Mouse (Mus musculus) frontal cortex, adult (tissue): ENCODE measurements around the gene Srsf3.
"Not testable (repeated sequence)": the region's sequence is repeated elsewhere in the genome, so short reads cannot be mapped to it uniquely, and the experiment has no call there.

Experiments used
- ATAC-seq: cut with Nextera tagmentation; 2 replicates; pipeline ENCODE4 v1.9.2; 2017; ENCODE audit warnings: mild to moderate bottlenecking, moderate library complexity, mixed read lengths; ENCODE audit not compliant: low TSS enrichment

Gene Srsf3

GRCm38 (mm10) chr17:29032274-29033069, at the start of gene Srsf3:
TSS of gene Srsf3 (plus strand) at chr17:29032628.
- peak; percentile 95 for ATAC-seq

DNA sequence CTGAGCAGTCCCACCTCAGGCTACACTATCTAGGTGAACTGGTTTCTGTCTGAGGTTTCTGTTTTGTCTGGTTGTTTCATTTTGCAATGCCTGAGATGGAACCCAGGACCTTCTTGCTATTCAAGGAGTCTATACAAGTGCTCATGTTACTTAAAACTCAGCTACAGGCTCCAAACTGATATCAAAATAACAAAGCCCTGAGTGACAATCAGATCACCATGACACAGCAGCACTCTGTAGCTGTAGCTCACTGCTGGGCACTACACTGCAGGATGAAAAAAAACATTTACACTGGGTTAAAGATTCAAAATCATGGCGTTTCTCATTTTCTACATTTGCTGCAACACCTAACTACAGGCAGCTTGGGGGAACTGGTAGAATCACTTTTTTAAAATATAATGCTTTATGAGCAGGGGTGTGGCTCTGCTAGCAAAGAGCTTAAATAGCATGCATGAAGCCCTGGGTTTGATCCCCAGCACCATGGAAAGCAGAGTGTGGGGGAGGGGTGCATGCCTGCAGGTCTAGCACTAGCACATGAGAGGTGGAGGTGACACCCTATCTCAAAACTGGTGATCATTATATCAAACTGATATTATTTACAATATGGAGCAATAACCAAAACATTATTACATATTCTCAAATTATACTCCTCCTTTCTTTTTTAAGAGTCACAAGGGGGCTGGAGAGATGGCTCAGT, 47.6 kb upstream of the Srsf3 start:
- no peak for ATAC-seq

GRCm38 (mm10) chr17:28986833-28987232, 45.6 kb upstream of the Srsf3 start:
- ATAC-seq = no peak

- ATAC-seq = no peak
Observed at GRCm38 (mm10) chr17:28987713-28988112, 44.7 kb upstream of the Srsf3 start.

DNA sequence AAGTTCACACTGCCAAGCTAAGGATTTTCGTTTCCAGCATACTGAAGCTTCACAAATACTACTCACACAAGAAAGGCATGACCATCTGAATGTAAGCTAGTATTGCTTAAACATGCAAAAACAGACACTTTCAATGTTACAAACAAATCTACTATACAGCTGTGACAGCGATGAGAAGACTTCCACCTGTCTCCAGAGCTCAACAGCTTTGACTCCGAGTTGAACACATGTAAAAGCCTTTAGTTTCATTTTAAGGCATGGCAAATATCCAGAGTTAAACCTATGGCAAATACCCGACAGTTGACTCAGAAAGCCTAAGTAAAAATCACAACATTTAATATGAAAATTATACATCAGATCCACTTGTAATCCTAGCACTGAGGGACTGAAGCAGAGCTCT, 44.1 kb upstream of the Srsf3 start:
- ATAC-seq = no peak

GRCm38 (mm10) chr17:28988996-28989395, 43.4 kb upstream of the Srsf3 start:
- ATAC-seq = no peak

GRCm38 (mm10) chr17:28990060-28990459, 42.4 kb upstream of the Srsf3 start:
- no peak for ATAC-seq

DNA sequence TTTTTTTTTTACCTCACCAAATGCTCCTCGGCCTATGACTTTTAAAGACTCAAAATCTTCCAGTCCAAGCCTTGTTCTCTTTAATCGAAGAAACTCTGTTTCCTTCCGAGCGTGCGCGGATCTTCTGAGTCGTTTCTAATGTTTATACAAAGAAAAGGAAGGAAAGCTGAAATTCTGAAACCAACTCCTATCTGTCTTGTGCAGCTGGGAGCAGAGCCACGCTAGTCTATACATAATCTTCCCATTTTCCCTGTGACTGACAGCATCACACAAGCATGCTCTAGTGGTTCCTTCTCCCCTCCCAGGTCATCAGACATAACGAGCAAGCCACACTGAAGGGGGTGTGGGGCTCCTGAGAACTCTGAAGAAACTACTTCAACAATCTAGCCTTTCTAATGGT, 41.1 kb upstream of the Srsf3 start:
- no peak for ATAC-seq

DNA sequence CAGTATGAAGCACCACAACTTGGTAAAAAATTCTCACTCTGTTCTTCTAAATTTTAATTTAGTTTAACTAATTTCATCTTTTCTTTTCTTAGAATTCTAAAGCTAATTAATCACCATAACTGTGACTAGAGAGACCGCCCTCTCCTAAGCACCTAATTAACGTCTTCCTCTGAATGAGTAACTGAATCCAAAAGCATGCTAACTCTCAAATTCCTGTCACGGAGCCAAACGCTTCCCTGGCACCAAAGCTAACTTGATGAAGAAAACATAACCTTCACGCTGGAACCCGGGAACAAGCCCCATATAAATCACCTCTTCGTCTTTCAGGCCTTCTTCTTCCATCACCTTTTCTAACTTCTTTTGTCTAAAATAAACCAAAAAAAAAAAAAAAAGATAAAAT, 40.3 kb upstream of the Srsf3 start:
- no peak for ATAC-seq

GRCm38 (mm10) chr17:28993004-28993403, 39.4 kb upstream of the Srsf3 start:
- not testable (repeated sequence) for ATAC-seq

- no peak for ATAC-seq
Observed at GRCm38 (mm10) chr17:28994615-28995014, 37.8 kb upstream of the Srsf3 start.

DNA sequence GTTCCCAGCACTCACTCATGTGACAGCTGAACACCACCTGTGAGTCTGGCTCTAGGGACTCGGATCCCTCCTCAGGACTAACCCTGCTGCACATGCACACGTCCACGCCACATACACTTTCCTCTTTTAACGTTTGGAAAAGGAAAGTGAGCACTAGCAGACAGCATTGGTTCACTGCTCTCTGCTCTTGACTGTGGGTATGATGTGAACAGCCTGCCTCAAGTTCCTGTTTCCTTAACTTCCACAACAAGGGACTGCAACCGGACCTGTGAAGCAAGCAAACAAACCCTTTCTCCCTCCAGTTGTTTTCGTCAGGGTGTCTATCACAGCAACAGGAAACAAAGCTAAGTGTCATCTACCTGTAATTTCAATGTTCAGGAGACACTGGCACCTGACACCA, 32.0 kb upstream of the Srsf3 start:
- no peak for ATAC-seq

GRCm38 (mm10) chr17:29003740-29004139, 28.7 kb upstream of the Srsf3 start:
- ATAC-seq = no peak

GRCm38 (mm10) chr17:29005002-29005401, 27.4 kb upstream of the Srsf3 start:
- no peak for ATAC-seq

- ATAC-seq = no peak
Observed at GRCm38 (mm10) chr17:29006812-29007211, 25.6 kb upstream of the Srsf3 start.

DNA sequence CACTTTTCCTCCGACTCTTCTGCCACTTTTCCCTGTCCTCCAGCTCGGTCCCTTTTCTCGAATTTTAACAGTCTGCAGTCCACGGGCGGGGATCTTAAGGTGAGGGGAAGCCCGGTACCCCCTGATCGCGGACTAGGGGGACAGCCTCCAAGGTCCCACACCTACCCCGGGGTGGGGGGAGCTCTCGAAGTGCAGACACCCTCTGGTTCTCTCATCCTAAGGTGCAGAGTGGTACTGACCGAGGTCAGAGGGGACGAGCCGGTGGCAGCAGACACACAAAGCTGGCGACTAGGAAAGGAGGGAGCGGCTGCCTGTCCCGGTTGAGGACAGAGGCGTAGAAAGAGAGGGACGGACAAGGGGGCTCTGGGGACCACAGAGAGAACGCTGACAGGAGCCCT, 25.2 kb upstream of the Srsf3 start:
- ATAC-seq = peak; percentile 14; the same call in 1 of the 2 replicates

DNA sequence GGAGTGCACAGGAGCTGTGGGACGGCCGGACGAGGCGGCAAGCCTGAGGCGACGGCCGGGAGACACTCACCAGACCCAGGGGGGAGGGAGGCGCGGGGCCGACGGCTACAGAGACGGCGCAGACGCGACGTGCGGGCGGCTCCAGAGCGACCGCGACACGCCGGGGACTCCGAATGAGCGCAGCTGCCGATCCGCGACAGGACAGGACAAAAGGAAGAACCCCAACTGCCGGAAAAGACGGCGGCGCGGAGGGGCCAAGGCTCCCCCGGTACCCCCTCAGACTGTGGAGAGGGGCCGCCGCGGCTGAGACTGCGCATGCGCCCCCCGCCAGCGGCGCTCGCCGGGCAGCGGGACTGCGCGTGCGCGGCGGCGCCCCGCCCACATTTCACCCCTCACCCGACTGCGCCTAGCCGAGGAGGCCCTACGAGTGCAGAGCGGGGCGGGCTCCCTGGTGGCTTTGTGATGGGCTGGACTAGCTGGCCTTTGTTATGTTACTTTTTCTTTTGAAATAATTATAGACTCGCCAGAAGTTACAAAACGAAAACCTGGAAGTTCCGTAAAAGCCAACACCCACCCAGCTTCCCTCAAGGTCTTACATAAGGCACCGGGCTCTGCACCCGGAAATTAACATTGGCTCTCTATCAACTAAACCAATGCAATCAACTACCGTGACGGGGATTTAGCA, 24.6 kb upstream of the Srsf3 start, which contains the start of gene Stk38:
TSS of gene Stk38 (minus strand) at position 355 of the 685 bp plus-strand sequence.
- peak; percentile 94 for ATAC-seq

DNA sequence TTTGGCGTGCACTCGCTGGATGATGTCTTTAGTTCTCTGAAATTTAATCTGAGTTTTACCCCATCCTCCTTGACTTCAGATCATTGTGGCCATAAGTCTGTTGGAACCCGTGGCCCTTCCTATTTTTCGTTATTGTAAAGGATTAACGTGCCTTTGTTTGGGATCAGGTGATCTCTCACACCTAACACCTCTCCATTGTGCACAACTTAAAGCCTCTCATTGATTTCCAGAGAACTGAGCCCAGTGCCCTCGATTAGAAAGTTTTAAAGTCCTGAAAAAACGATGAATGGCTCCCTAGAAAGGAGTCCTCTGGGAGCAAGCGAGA, 24.1 kb upstream of the Srsf3 start:
- ATAC-seq = no peak

DNA sequence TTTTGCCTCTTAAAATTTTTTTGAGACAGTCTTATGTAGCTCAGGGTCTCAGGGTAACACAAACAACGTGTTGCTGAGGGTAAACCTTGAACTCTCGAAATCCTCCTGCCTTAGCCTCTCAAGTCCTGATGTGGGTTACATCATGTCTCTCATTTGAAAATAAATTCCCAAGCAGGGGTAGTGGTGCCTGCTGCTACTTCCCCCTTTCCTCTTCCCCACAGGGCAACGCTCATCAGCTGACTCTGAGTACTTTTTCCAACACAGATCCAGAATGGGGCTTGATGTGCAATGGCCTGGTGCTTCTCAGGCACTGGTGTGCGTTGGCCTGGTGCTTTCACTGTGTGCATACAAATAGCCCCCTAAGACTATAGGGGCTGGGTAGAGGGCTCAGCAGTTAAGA, 23.2 kb upstream of the Srsf3 start:
- ATAC-seq = no peak

- ATAC-seq = no peak
Observed at GRCm38 (mm10) chr17:29014235-29014634, 18.2 kb upstream of the Srsf3 start.

DNA sequence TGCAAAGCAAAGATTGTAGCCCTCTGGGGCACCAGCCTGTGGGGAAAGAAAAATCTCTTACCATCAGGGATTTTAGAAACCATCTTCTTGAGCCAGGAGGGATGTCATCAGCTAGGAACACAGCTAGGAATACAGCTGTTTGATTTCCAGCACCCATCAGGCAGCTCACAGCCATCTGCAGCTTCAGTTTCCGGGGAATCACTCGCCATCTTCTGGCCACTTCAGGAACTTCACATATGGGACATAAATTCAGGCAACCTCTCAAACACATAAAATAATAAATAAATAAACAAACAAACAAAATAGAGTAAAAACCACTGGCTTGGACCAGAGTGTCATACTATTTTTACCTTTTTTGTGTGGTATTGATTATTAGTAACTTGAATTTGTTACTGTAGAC, 16.8 kb upstream of the Srsf3 start:
- ATAC-seq = no peak

- no peak for ATAC-seq
Observed at GRCm38 (mm10) chr17:29016705-29017104, 15.7 kb upstream of the Srsf3 start.
